Mouse (Mus musculus) layer of hippocampus, adult 8-10 months (tissue): Measurements from ENCODE around the gene Vps13a. TPM values are rescaled to one million over a fixed set of nuclear protein-coding genes. Genes with fewer than 3 reads are reported as not detected.
"Not testable (repeated sequence)": the region's sequence is repeated elsewhere in the genome, so short reads cannot be mapped to it uniquely, and the experiment has no call there.

Experiments used
- DNase-seq, 2 experiments: peaks; one replicate each; pipeline ENCODE4 v3.0.0; 2022; ENCODE audit warnings: low spot score in 2 of 2
- total RNA-seq, 4 experiments: library from RNA; stranded (reverse); gene quantifications; 2 replicates each; pipeline ENCODE4 v1.2.4; 2022

The Vps13a gene
- total RNA-seq = 10 to 100 TPM; 58.7 to 86.7 (median 72.7) TPM

GRCm38 (mm10) chr19:16780790-16781384, at the start of gene Vps13a:
Gene Vps13a, minus strand, starts transcription at chr19:16780933.
- DNase-seq = peak; percentile 78 to 80

GRCm38 (mm10) chr19:16827657-16828056, 46.9 kb upstream of the Vps13a start:
- no peak for DNase-seq

- DNase-seq = no peak
Measured at GRCm38 (mm10) chr19:16825228-16825627, 44.5 kb upstream of the Vps13a start.

- no peak for DNase-seq
Measured at GRCm38 (mm10) chr19:16814848-16815247, 34.1 kb upstream of the Vps13a start.

- no peak for DNase-seq
Measured at GRCm38 (mm10) chr19:16813306-16813705, 32.6 kb upstream of the Vps13a start.

GRCm38 (mm10) chr19:16812072-16812608, 31.4 kb upstream of the Vps13a start:
- DNase-seq = no peak

GRCm38 (mm10) chr19:16805102-16805501, 24.4 kb upstream of the Vps13a start:
- DNase-seq = no peak

GRCm38 (mm10) chr19:16804578-16804977, 23.8 kb upstream of the Vps13a start:
- no peak for DNase-seq

GRCm38 (mm10) chr19:16802707-16803106, 22.0 kb upstream of the Vps13a start:
- peak in 1 of 2 experiments; percentile 40 for DNase-seq

- no peak for DNase-seq
Measured at GRCm38 (mm10) chr19:16802123-16802522, 21.4 kb upstream of the Vps13a start.

- DNase-seq = no peak
Measured at GRCm38 (mm10) chr19:16797923-16798322, 17.2 kb upstream of the Vps13a start.

GRCm38 (mm10) chr19:16794486-16794885, 13.8 kb upstream of the Vps13a start:
- DNase-seq = not testable (repeated sequence)

- no peak for DNase-seq
Measured at GRCm38 (mm10) chr19:16789930-16790329, 9.2 kb upstream of the Vps13a start.

- no peak for DNase-seq
Measured at GRCm38 (mm10) chr19:16784879-16785278, 4.1 kb upstream of the Vps13a start.

GRCm38 (mm10) chr19:16781406-16782019, 780 bp upstream of the Vps13a start:
- peak in 1 of 2 experiments; percentile 10 for DNase-seq

- no peak for DNase-seq
Measured at GRCm38 (mm10) chr19:16780251-16780783, 416 bp downstream of the Vps13a start.

GRCm38 (mm10) chr19:16779786-16780185, 947 bp downstream of the Vps13a start:
- no peak for DNase-seq

GRCm38 (mm10) chr19:16779281-16779680, 1.5 kb downstream of the Vps13a start:
- no peak for DNase-seq

GRCm38 (mm10) chr19:16778578-16778977, 2.2 kb downstream of the Vps13a start:
- DNase-seq = no peak

- DNase-seq = no peak
Measured at GRCm38 (mm10) chr19:16777901-16778300, 2.8 kb downstream of the Vps13a start.

GRCm38 (mm10) chr19:16777391-16777790, 3.3 kb downstream of the Vps13a start:
- DNase-seq = not testable (repeated sequence)

GRCm38 (mm10) chr19:16773237-16774016, 7.3 kb downstream of the Vps13a start:
- no peak for DNase-seq
